Mouse (Mus musculus): ENCODE measurements at regions not wholly inside any gene's neighbourhood (a gene's known extent, or its start where the extent isn't known, plus 50 kb on each side); places are given as distances from the start of the nearest gene placed in this dataset.

GRCm38 (mm10) chr5:118879808-118880478 is 319.5 kb downstream of the Med13l start:
- ATAC-seq (replicated peaks; ENCODE audit: poor library complexity) = 0 out of 2 replicates have a peak, but pooled peaks have one; percentile 39

GRCm38 (mm10) chr5:118880546-118880945 is 320.1 kb downstream of the Med13l start:
- ATAC-seq (replicated peaks; ENCODE audit: poor library complexity) = no peak

GRCm38 (mm10) chr5:118881886-118882285 is 321.4 kb downstream of the Med13l start:
- ATAC-seq (replicated peaks; ENCODE audit: poor library complexity) = no peak

GRCm38 (mm10) chr5:118888131-118888530 is 327.7 kb downstream of the Med13l start:
- no peak for ATAC-seq (replicated peaks; ENCODE audit: poor library complexity)

- no peak for ATAC-seq (replicated peaks; ENCODE audit: poor library complexity)
These were observed 330.7 kb downstream of the Med13l start for GRCm38 (mm10) chr5:118891131-118891530.

GRCm38 (mm10) chr5:118908224-118908623 is 347.7 kb downstream of the Med13l start:
- no peak for ATAC-seq (replicated peaks; ENCODE audit: poor library complexity)

GRCm38 (mm10) chr5:118909756-118910155 is 349.3 kb downstream of the Med13l start:
- no peak for ATAC-seq (replicated peaks; ENCODE audit: poor library complexity)

- ATAC-seq (replicated peaks; ENCODE audit: poor library complexity) = no peak
These were observed 353.8 kb downstream of the Med13l start for GRCm38 (mm10) chr5:118914191-118914750.

- no peak for ATAC-seq (replicated peaks; ENCODE audit: poor library complexity)
These were observed 362.9 kb downstream of the Med13l start for GRCm38 (mm10) chr5:118923357-118923756.

GRCm38 (mm10) chr5:118929037-118929436 is 368.6 kb downstream of the Med13l start:
- no peak for ATAC-seq (replicated peaks; ENCODE audit: poor library complexity)

GRCm38 (mm10) chr5:118929990-118930501 is 369.6 kb downstream of the Med13l start:
- ATAC-seq (replicated peaks; ENCODE audit: poor library complexity) = no peak

- no peak for ATAC-seq (replicated peaks; ENCODE audit: poor library complexity)
These were observed 379.0 kb downstream of the Med13l start for GRCm38 (mm10) chr5:118939336-118940039.

- no peak for ATAC-seq (replicated peaks; ENCODE audit: poor library complexity)
These were observed 383.8 kb downstream of the Med13l start for GRCm38 (mm10) chr5:118944256-118944655.

GRCm38 (mm10) chr5:118946090-118946489 is 385.6 kb downstream of the Med13l start:
- no peak for ATAC-seq (replicated peaks; ENCODE audit: poor library complexity)

GRCm38 (mm10) chr5:118946994-118947393 is 386.5 kb downstream of the Med13l start:
- no peak for ATAC-seq (replicated peaks; ENCODE audit: poor library complexity)

GRCm38 (mm10) chr5:118948119-118948786 is 387.8 kb downstream of the Med13l start:
- ATAC-seq (replicated peaks; ENCODE audit: poor library complexity) = no peak

GRCm38 (mm10) chr5:118951067-118951466 is 390.6 kb downstream of the Med13l start:
- ATAC-seq (replicated peaks; ENCODE audit: poor library complexity) = no peak

GRCm38 (mm10) chr5:118960521-118961001 is 400.1 kb downstream of the Med13l start:
- ATAC-seq (replicated peaks; ENCODE audit: poor library complexity) = no peak

- no peak for ATAC-seq (replicated peaks; ENCODE audit: poor library complexity)
These were observed 400.6 kb downstream of the Med13l start for GRCm38 (mm10) chr5:118961091-118961490.

GRCm38 (mm10) chr5:118962152-118962551 is 401.7 kb downstream of the Med13l start:
- no peak for ATAC-seq (replicated peaks; ENCODE audit: poor library complexity)

GRCm38 (mm10) chr5:118963001-118963400 is 402.5 kb downstream of the Med13l start:
- no peak for ATAC-seq (replicated peaks; ENCODE audit: poor library complexity)
